Mouse (Mus musculus) neural tube, embryonic 15.5 days (tissue): ENCODE results near the gene Ate1. TPM values are rescaled to one million over a fixed set of nuclear protein-coding genes. Genes with fewer than 3 reads are reported as not detected.

ENCODE experiments used
- ATAC-seq: fragments of 200-750 bp; cut with Nextera tagmentation; 2 replicates; pipeline ENCODE4 v1.8.0; 2017; ENCODE audit warnings: mild to moderate bottlenecking, moderate TSS enrichment, moderate library complexity; ENCODE audit not compliant: low FRiP score
- H3K27ac ChIP-seq: fragments of 300-500 bp; sonication (generic); replicated peaks from 2 replicates; pipeline ENCODE4 v1.5.1; 2015; ENCODE audit warnings: mild to moderate bottlenecking, inconsistent platforms
- H3K27me3 ChIP-seq: fragments of 300-500 bp; sonication (generic); replicated peaks from 2 replicates; pipeline ENCODE4 v1.6.1; 2015; ENCODE audit warnings: inconsistent platforms
- H3K36me3 ChIP-seq: fragments of 300-500 bp; sonication (generic); 2 replicates; pipeline ENCODE4 v1.6.1; 2015; ENCODE audit warnings: inconsistent platforms
- H3K4me1 ChIP-seq: fragments of 300-500 bp; sonication (generic); 2 replicates; pipeline ENCODE4 v1.6.1; 2015; ENCODE audit warnings: inconsistent platforms
- H3K4me2 ChIP-seq: fragments of 300-500 bp; sonication (generic); 2 replicates; pipeline ENCODE4 v1.6.1; 2015; ENCODE audit warnings: inconsistent platforms, mild to moderate bottlenecking, moderate library complexity
- H3K4me3 ChIP-seq: fragments of 300-500 bp; sonication (generic); replicated peaks from 2 replicates; pipeline ENCODE4 v1.5.1; 2015; ENCODE audit warnings: mild to moderate bottlenecking, inconsistent platforms
- H3K9ac ChIP-seq: fragments of 300-500 bp; sonication (generic); replicated peaks from 2 replicates; pipeline ENCODE4 v1.6.1; 2015; ENCODE audit warnings: mild to moderate bottlenecking, inconsistent platforms
- H3K9me3 ChIP-seq: fragments of 300-500 bp; sonication (generic); replicated peaks from 2 replicates; pipeline ENCODE4 v1.6.1; 2016; ENCODE audit warnings: inconsistent platforms
- WGBS: fragments of 180-500 bp; shearing (Covaris S2); methylation state at CpG from one replicate; pipeline ENCODE4 v1.1.7; 2015; ENCODE audit warnings: mixed read lengths; 5-methylcytosine and 5-hydroxymethylcytosine counted together
- polyA plus RNA-seq: library from polyadenylated mRNA; unstranded; fragments of >200 nt; fragmentation: Nextera tagmentation; extraction: Ambion mirVana; gene quantifications from 2 replicates; pipeline ENCODE4 v1.2.1, GENCODE M21; 2015

Ate1 gene
- polyA plus RNA-seq, 1 experiment from 2014 or later: 111 TPM

DNA sequence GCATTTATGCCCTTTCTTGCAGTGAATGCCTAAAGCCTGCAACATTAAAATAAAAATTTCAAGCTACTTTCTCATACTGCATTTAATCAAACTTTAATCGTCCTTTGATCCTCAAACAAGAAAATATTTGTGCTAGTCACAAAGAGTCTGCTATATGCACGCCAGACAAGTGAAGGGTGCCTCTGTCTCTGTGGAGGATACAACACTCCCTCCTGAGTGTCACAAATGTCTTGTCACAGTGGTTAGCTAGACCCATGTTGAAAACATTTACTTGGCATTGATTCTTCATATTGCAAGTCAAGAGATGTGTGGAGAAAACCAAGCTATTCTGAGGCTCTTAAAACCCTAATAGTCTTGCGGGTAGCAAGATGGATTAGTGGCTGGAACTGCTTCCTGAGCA is 133.9 kb downstream of the Ate1 start:
- H3K9ac ChIP-seq: no peak overlapping the region
- no peak for ATAC-seq
- H3K27me3 ChIP-seq: no peaks in the 10 kb centered on the region
- peaks cover 12% of the 10 kb centered on the region; the same call in 1 of the 2 replicates for H3K4me1 ChIP-seq
- no peak overlapping the region for H3K4me3 ChIP-seq
- no peak overlapping the region for H3K4me2 ChIP-seq
- WGBS: 31% methylated on average over 3 of the region's 3 CpGs
- no peaks in the 10 kb centered on the region for H3K9me3 ChIP-seq
- peaks cover 5% of the 10 kb centered on the region; the same call in 1 of the 2 replicates for H3K36me3 ChIP-seq
- no peak overlapping the region for H3K27ac ChIP-seq

DNA sequence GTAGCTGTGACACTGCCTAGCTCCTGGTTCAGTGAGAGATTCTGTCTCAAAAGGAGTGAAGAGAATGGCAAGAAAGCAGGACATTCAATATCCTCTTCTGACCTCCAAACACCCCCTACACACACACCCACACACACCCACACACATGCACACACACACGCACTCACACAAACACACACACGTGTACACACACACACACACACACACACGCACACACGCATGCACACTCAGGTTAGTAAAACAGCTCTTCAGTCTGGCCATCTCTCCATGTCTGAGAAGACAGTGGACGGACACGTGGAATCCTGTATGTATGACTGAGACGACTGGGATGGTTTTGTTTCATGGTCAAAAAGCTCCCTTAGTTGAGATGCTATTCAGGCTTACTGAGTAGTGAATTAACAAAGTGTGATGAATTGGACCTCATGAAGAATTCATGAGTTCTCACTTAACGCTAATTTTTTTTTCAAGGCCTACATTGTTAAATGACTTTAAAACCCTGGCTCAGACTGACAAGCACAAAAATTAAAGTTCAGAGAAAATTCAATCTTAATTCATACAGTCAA is 134.4 kb downstream of the Ate1 start:
- H3K36me3 ChIP-seq: peaks cover 5% of the 10 kb centered on the region; the same call in 1 of the 2 replicates
- H3K27ac ChIP-seq: no peak overlapping the region
- H3K9me3 ChIP-seq: no peaks in the 10 kb centered on the region
- H3K4me1 ChIP-seq: peaks cover 16% of the 10 kb centered on the region; the same call in 1 of the 2 replicates
- H3K27me3 ChIP-seq: no peaks in the 10 kb centered on the region
- H3K9ac ChIP-seq: no peak overlapping the region
- no peak for ATAC-seq
- H3K4me2 ChIP-seq: no peak overlapping the region
- H3K4me3 ChIP-seq: no peak overlapping the region
- 36% methylated on average over 8 of the region's 8 CpGs for WGBS

DNA sequence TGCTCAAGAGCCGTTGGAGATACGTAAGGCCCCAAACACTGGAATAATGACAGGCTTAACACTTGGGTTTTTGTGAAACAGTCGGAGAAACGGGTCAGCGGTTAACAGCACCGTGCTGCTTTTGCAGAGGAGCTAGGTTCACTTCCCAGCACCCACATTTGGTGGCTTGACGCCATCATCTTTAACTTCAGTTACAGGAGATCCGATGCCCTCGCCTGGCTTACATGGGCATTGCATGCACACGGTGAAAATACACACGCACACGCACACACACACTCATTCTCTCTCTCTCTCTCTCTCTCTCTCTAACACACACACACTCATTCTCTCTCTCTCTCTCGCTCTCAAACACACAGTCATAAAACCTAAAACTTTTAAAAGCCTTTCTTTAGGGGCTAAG is 138.0 kb downstream of the Ate1 start:
- 88% methylated on average over 13 of the region's 13 CpGs for WGBS
- H3K36me3 ChIP-seq: 0 out of 2 replicates have a peak, but pooled peaks cover 1% of the 10 kb centered on the region
- ATAC-seq: no peak
- no peak overlapping the region for H3K4me2 ChIP-seq
- H3K4me1 ChIP-seq: peaks cover 20% of the 10 kb centered on the region; the same call in 1 of the 2 replicates
- H3K4me3 ChIP-seq: no peak overlapping the region
- no peaks in the 10 kb centered on the region for H3K9me3 ChIP-seq
- H3K27me3 ChIP-seq: no peaks in the 10 kb centered on the region
- H3K27ac ChIP-seq: peak overlapping the region; percentile 51; the same call in 1 of the 2 replicates
- no peak overlapping the region for H3K9ac ChIP-seq

DNA sequence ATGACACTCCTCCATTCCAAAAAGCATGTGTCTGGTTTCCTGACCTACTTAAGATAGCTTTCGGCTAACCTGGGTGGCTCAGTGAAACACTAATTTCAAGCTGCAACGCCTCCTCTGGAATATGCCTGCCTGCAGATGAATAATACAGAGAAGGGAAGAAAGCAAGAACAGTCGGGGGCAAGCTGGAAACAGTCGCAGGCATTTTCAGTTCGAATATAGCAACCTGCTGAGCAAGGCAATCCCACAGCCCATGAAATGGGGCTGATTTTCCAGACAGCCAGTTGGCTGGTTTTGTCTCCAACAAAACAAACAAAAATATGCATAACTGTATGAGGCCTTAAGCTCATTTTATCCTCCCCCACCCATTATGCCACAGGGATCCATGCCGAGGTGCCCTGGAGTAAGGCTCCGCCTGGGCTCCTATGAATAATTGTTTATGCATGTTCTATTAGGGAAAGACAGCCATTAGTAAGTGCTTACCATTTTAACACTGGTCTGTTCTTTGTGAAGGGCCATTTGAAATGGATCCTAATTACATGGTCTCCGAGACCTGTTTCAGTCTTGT is 138.7 kb downstream of the Ate1 start:
- H3K27me3 ChIP-seq: no peaks in the 10 kb centered on the region
- H3K36me3 ChIP-seq: no peaks in the 10 kb centered on the region
- WGBS: 38% methylated on average over 8 of the region's 8 CpGs
- H3K4me1 ChIP-seq: peaks cover 17% of the 10 kb centered on the region; the same call in 1 of the 2 replicates
- H3K4me3 ChIP-seq: no peak overlapping the region
- H3K27ac ChIP-seq: peak overlapping the region; percentile 51
- no peak overlapping the region for H3K9ac ChIP-seq
- no peaks in the 10 kb centered on the region for H3K9me3 ChIP-seq
- H3K4me2 ChIP-seq: no peak overlapping the region
- no peak for ATAC-seq

DNA sequence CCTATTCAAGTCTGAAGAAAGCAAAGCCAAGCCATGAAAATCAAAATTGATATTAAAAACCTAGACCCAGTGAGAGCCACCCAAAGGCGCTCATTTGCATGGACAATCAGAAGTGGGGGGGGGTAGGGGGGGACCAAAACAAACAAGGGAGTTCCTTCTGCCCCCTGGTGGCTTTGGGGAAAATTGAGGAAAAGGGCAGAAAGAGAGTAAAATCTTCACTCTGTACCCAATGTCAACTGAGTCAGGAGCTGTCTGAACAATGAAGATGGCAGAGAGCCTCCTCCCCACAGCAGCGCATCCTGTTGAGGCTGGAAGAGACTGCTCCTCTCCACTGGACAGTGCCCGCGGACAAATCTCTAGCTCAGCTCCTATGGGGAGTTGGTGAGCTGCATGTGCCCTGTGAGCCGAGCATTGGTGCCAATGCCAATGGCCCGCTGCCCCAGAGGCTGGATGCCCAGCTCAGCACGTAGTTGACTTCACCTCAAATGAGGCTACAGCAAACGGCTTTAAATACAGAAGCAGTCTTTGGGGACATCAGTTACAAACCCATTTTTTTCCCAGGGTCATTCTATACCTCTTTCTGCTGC is 139.3 kb downstream of the Ate1 start:
- Histone ChIP-seq H3K4me1 (peaks cover 15% of the 10 kb centered on the region; the same call in 1 of the 2 replicates), H3K27ac (peak overlapping the region; percentile 51), H3K27me3 (no peaks in the 10 kb centered on the region), H3K9me3 (no peaks in the 10 kb centered on the region), H3K4me2 (no peak overlapping the region), H3K36me3 (no peaks in the 10 kb centered on the region), H3K4me3 (no peak overlapping the region), H3K9ac (no peak overlapping the region)
- 69% methylated on average over 8 of the region's 8 CpGs for WGBS
- ATAC-seq: no peak

DNA sequence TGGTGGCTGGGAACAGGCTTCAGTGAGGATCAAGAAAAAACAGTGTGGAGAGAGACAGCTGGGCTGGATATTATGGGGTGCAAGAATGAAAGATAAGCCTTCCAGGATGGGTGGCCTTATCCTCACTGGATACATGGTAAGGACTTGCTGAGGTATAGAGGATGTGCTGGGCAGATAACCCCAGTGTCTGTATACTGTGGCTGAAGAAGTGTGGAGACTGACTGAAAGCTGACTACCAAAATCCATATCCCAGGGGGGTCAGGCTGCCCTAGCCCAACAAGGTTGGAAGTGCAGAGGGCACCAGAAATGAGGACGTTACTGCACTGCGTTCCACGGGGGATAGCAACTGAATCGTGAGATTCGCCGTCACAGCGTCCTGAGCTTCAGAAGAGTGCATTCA is 139.8 kb downstream of the Ate1 start:
- H3K27me3 ChIP-seq: no peaks in the 10 kb centered on the region
- no peak overlapping the region for H3K9ac ChIP-seq
- H3K4me2 ChIP-seq: no peak overlapping the region
- no peak overlapping the region for H3K4me3 ChIP-seq
- ATAC-seq: no peak
- H3K27ac ChIP-seq: no peak overlapping the region
- no peaks in the 10 kb centered on the region for H3K9me3 ChIP-seq
- peaks cover 15% of the 10 kb centered on the region; the same call in 1 of the 2 replicates for H3K4me1 ChIP-seq
- 82% methylated on average over 7 of the region's 7 CpGs for WGBS
- no peaks in the 10 kb centered on the region for H3K36me3 ChIP-seq

DNA sequence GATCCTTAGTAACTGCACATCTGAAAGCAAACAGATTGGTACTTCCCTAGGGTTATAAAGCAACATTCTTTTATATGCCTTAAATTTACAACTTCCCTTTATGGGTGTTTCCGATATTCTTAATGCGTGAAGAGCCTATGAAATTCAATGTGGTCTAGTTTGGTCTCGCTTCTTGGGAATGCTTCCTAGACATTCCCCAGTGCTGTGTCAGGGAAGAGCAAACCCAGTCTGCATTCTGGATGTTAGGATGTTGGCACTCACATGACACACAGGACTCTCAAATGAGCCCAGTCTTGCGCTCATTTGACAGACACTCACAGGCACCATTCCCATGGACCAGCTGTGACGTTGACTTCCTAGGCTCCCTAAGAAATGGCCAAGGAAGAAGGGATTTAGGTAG is 140.3 kb downstream of the Ate1 start:
- Histone ChIP-seq H3K9me3 (no peaks in the 10 kb centered on the region), H3K27ac (no peak overlapping the region), H3K9ac (no peak overlapping the region), H3K4me1 (peaks cover 15% of the 10 kb centered on the region; the same call in 1 of the 2 replicates), H3K36me3 (no peaks in the 10 kb centered on the region), H3K27me3 (no peaks in the 10 kb centered on the region), H3K4me3 (no peak overlapping the region), H3K4me2 (no peak overlapping the region)
- WGBS: 82% methylated on average over 5 of the region's 5 CpGs
- ATAC-seq: no peak

DNA sequence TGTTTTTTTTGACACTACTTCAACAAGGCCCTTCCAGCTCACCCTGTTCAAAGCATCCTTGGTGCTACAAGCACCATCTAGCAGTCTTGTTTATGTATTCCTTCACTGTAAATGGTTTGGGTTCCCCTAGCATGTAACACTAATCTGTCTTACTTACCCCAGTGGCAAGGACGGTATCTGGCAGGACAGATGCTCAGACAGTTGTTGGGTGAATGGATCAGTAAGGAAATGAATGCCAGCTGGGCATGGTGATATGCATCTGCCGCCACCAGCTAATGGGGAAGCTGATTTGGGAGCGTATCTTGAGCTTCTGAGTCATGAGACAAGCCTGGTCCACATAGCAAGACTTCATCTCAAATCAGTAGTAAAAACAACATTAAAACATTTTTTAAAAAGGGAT is 141.9 kb downstream of the Ate1 start:
- Histone ChIP-seq H3K4me1 (peaks cover 15% of the 10 kb centered on the region; the same call in 1 of the 2 replicates), H3K27ac (no peak overlapping the region), H3K4me2 (no peak overlapping the region), H3K9ac (no peak overlapping the region), H3K9me3 (no peaks in the 10 kb centered on the region), H3K4me3 (no peak overlapping the region), H3K27me3 (no peaks in the 10 kb centered on the region), H3K36me3 (no peaks in the 10 kb centered on the region)
- 79% methylated on average over 3 of the region's 3 CpGs for WGBS
- no peak for ATAC-seq

DNA sequence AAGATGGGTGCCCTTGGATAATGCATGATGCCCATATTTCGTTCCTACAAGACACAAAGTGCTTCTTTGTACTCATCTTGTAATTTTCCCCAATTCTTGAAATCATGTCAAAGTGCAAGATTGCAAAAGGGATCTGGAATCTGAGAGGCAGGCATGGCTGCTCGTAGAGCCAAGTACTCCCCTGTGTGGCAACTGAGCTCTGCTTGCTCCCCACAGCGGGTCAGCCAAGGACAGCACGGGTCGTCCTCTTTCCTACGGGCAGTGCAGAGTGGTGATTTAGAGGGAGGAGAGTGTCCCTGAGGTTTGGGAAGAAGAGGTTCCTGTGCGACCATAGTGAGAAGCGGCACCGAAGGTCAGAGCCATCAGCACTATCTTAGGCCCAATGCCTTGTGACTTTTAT is 145.9 kb downstream of the Ate1 start:
- H3K4me2 ChIP-seq: no peak overlapping the region

DNA sequence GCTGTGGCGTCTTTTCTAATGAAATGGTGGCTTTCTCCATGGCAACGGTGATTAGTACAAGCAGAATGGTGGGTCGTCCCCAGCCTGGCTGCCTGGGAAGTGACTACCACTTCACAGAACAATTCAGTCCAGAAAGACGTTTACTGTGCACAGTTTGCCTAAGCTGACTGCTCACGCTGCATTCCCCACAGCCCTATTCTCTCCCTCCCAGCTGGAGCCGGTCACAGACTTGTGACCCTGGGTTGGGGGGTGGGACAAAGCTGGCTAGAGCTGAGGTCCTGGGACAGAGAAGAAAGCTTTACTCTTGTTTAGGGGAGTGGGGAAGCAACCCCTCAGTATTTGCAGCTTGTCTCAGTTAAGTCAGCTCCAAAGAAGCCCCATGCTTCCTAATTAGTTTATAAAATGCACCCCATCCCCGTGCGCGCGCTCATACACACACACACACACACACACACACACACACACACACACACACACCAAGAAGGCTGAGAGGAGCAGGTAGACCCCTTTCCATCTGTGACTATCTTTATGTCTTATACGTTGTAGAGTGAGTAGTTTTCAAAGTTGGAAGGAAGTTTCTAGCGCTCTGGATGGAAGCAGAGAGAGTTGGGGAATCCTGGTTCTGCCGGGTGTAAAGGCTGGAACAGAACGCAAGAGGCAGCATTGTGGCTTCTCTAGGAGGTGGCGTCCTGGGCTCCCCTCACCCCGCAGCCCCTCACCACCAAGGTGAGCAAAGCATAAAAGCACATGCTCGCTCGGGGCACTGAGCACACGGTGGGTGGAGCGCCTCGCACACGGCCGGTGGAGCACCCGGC is 151.1 kb downstream of the Ate1 start:
- Histone ChIP-seq H3K4me1 (peaks cover 35% of the 10 kb centered on the region), H3K27me3 (no peaks in the 10 kb centered on the region), H3K4me3 (no peak overlapping the region), H3K27ac (peak overlapping the region; percentile 38), H3K9me3 (no peaks in the 10 kb centered on the region), H3K4me2 (peak overlapping the region; percentile 47), H3K36me3 (no peaks in the 10 kb centered on the region), H3K9ac (0 out of 2 replicates have a peak overlapping the region, but pooled peaks have one; percentile 5)
- 17% methylated on average over 24 of the region's 24 CpGs for WGBS
- ATAC-seq: peak; percentile 80

More for the DNA sequence above, 145.9 kb downstream of the Ate1 start:
- no peak overlapping the region for H3K9ac ChIP-seq
- no peak overlapping the region for H3K27ac ChIP-seq
- no peaks in the 10 kb centered on the region for H3K36me3 ChIP-seq
- H3K4me1 ChIP-seq: peaks cover 10% of the 10 kb centered on the region
- no peaks in the 10 kb centered on the region for H3K9me3 ChIP-seq
- WGBS: 85% methylated on average over 9 of the region's 9 CpGs
- H3K4me3 ChIP-seq: no peak overlapping the region
- H3K27me3 ChIP-seq: no peaks in the 10 kb centered on the region
- ATAC-seq: no peak

DNA sequence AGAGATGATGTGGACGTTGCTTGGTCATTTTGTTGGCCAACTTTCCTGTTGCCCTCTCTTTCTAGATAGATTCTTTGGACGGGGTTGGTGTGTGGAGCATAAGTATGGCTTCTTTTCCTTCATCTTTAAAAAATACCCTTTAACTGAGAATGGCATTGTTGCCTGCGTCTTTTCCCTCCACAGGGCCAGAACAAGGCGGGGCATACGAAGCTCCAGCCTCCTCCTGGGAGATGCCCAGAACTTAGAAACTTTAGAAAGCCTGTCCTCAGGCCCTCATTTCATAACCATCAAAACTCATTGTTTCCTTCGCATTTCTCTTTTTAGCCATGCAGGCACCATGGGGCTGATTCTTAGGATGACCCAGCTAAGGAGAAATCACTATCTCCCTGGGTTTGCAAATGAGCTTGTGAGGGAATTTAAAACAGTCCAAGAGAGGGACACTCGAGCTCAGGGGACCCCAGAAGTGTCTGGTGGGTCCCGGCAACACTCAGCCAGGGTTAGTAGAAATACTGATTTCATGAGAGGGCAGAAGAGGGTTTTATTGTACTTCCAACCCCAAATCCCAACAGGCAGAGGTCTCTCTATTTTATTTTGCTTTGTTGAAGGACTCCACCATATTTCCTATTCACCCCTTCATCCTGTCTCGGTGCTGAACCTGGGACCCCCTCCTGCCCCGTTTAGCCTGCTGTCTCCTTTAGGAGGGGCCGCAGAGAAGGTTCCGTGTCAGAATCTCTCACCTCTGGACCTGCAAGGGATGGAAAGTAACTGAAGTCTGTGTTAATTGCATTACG is 151.9 kb downstream of the Ate1 start:
- no peak overlapping the region for H3K9ac ChIP-seq
- WGBS: 14% methylated on average over 13 of the region's 13 CpGs
- H3K9me3 ChIP-seq: no peaks in the 10 kb centered on the region
- H3K4me1 ChIP-seq: peaks cover 35% of the 10 kb centered on the region
- no peak overlapping the region for H3K4me3 ChIP-seq
- 0 out of 2 replicates have a peak, but pooled peaks have one; percentile 37 for ATAC-seq
- H3K27me3 ChIP-seq: no peaks in the 10 kb centered on the region
- H3K27ac ChIP-seq: peak overlapping the region; percentile 38
- peak overlapping the region; percentile 47 for H3K4me2 ChIP-seq
- no peaks in the 10 kb centered on the region for H3K36me3 ChIP-seq
